Mouse (Mus musculus): ENCODE data around the gene Ly75.

Ly75 gene

GRCm38 (mm10) chr2:60322031-60322726 lies 60.9 kb downstream of the Ly75 start:
- DNase-seq, result peak; percentile 20

GRCm38 (mm10) chr2:60303796-60304195 lies 79.3 kb downstream of the Ly75 start:
- no peak for DNase-seq

GRCm38 (mm10) chr2:60299323-60299722 lies 83.8 kb downstream of the Ly75 start:
- DNase-seq, result no peak

DNA sequence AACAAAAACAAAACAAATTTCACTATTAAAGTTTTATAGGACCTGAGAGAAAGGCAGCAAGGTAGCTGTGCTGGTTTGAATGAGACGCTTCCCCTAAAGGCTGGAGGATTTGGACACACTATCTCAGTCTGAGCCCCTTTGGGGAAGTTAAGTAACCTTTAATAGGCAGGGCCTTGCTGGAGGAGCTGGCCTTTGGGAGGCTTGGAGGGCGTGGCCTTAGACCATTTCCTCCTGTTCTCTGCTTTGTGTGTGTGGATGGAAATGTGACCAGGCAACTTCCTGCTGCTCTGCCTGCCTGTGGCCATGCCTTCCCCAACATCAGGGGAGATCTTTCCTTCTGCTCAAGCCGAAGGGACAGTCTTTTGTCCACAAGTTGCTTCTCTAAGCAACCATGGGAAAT lies 84.8 kb downstream of the Ly75 start:
- DNase-seq, result no peak

DNA sequence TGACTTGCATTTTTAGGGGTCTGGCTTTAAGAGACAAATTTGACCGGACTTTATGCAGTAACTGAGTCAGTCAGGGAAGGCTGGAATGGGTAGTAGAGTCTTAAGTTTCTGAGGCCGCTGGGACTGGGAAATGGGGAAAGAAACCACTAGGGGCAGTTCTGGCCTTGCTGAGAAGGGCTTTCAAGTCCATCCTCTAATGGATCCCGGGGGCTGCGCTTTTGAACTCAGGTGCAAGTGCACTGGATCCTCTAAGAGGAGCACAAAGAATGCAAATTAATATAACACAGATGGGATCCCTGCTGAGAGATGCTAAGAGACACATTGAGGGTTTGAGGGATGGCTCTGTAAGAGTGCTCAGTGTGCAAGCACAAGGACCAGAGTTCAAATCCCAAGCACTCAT lies 91.7 kb downstream of the Ly75 start:
- DNase-seq, result no peak

GRCm38 (mm10) chr2:60289451-60289850 lies 93.7 kb downstream of the Ly75 start:
- DNase-seq, result no peak

DNA sequence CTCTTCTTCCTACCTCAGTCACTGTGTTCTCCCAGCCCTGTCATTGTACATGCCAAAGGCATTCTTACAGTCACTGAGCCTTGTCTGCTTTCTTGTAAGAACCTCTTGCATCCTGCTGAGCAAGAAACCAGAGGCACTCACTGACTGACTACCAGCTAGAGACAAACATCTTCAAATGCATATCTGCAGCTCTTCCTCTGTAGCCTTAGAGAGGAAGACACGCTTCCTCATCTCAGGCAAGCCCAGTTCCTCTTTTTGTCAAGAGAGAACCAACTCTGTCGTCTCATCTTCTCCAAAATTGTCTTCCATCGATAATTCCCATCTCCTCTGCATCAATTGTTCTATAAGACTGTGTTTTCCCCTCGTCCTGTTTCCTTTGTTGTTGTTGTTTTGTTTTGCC lies 94.5 kb downstream of the Ly75 start:
- no peak for DNase-seq

DNA sequence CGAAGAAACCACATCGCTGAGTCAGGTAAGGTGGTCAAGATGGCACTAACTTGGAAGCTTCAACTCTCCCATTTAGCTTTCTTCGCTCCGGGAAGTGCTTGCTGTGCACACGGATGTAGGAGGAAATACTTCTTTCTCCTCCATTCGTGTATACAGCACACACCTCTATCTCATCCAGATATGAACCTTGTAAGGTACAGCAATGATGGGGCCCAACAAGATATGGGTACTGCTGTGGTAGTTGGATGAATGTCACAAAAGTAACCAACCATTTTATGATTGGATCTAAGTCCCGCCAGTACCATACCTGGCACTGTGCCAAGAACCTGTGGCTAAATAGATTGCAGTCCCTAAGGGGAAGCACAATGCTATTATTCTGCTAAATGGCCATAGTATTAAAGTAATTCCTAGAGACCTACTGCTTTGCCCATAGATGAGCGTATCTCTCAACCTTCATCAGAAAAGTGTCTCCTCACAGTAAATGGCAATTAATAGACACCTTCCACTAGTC lies 97.9 kb downstream of the Ly75 start:
- DNase-seq, result no peak

GRCm38 (mm10) chr2:60284467-60284821 lies 98.7 kb downstream of the Ly75 start, which contains the start of gene Cd302:
Gene Cd302, minus strand, starts transcription at chr2:60284488.
- DNase-seq, result no peak

DNA sequence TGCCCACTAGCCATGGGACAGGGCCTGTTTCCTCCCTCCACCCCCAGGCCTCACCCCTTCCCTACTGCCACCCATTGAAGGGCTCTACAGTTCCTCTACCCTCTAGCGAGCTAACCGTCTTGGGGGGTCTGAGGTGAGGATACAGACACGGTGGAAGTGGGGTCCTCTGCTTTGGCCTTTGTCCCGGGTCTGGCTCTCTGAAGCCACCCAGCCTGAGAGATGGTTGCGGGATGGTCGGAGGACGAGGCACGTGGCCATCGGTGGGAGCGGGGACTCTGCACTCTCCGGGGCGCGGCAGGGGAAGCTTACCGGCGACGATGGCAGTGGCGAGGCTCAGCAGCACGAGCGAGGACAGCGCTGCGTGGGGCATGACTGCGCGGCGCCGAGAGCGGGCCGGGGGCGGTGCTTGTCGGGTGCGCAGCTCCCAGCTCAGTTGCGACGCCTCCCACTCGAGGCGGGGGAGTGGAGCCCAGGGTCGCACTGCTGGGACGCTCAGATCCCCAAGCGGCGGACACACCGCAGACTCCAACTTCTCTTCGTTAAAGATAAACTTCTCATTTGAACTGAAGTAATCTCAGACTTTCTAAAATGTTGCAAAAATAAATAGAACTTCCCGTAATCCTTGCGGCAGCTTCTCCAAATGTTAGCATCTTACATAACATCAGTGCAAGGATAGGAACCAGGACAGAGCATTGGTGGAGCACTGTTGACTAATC lies 99.2 kb downstream of the Ly75 start:
- peak; percentile 88 for DNase-seq

DNA sequence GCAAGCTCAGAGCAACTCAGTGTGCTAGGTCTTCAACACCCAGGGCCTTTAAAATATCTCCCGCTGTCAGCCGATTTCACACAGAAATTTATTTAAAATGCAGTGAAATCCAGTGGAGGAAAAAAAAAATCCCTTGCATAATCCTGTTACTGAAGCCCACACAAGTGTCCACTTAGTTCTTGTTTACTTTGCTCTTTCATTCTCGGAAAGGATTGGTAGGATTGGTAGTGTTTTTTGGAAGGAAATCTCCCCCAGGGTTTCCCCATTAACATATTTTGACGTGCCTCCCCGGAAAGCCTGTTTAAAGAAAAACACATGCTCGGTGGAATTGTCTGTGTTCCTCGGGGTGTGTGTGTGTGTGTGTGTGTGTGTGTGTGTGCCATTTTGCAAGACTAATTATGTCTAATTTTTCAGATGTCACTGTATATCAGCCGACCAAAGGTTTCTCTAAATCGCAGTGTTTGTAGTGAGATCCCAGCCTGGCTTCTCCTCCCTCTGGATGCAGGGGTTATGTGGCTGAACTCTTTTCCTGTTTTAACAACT lies 99.8 kb downstream of the Ly75 start:
- DNase-seq, result peak; percentile 11

DNA sequence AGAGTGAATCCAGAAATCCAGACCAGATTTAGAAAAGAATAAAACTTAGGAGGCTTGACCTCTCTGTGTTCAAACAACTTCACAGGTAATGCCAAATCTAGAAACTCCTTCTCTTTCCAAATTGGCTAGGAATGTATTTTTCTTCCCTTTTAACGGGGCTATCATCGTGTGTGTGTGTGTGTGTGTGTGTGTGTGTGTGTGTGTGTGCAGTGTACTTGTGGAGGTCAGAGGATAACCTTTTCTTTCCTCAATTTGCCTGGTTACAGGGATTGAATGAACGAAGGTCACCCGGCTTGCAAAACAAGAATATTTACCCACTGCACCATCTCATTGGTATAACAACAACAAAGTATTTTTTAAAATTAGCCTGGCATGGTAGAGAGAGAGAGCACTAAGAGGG lies 100.5 kb downstream of the Ly75 start:
- no peak for DNase-seq

DNA sequence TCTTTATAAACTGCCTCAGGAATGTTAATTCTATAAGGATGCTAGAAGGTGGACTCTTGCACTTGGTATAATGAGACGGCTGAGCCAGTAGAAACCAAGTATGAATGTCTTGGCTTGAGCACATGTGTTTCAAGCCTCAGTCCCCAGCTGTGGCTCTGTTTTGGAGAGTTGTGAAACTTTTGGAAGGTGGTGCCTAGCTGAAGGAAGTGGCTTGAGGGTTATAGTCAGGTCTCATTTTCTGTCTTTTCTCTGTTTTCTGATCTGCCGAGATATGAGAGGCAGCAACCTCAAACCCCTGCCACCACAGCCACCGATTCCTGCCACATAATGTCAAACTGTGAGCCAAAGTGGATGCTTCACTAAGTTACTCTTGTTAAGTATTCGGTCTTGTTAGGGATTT lies 104.5 kb downstream of the Ly75 start:
- no peak for DNase-seq

DNA sequence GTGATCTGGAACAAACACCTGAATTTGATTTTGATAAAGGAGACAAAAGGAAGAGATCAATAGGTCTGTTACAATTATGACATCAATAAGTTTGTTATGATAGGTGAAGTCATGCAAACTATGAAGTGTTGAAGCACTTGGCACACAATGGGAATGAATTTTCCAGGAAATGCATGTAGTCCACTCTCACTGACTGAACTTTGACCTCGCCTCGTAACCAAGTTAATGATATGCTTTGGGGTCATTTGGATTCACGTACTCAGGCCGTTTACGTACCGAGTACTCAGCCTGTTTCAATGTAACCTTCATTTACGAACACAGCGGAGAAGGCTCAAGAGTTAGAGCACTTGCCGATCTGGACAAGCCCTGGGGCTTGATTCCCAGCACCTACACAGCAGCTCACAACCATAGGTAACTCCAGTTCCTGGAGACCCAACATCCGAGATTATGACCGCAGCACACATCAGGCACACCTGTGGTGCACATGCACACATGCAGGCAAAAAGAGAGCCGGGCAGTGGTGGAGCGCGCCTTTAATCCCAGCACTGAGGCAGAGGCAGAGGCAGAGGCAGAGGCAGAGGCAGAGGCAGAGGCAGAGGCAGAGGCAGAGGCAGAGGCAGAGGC lies 113.1 kb downstream of the Ly75 start:
- no peak for DNase-seq

GRCm38 (mm10) chr2:60267567-60267966 lies 115.5 kb downstream of the Ly75 start:
- no peak for DNase-seq

- DNase-seq, result no peak
Observed at GRCm38 (mm10) chr2:60260621-60261350, 122.3 kb downstream of the Ly75 start.

- no peak for DNase-seq
Observed at GRCm38 (mm10) chr2:60259186-60259585, 123.9 kb downstream of the Ly75 start.

DNA sequence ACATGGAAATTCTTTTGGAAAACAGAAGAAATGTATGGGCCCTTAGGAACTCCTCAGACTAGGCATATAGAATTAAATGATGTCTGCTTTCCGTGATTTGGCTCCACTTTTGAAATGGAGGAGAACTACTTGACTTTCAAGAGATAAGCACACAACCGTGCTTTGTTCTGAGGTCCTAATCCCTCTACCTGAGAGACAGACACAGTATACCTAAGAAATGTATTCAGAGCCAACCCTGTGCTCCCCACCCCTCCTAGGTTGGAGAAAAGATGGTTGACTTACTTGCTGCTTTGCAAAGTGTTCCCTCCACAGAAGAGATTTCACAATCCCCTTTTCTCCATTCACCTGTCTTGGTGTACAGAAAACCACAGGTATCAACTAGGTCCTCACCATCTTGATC lies 126.4 kb downstream of the Ly75 start:
- DNase-seq, result no peak

- peak; percentile 32 for DNase-seq
Observed at GRCm38 (mm10) chr2:60253506-60253905, 129.6 kb downstream of the Ly75 start.

DNA sequence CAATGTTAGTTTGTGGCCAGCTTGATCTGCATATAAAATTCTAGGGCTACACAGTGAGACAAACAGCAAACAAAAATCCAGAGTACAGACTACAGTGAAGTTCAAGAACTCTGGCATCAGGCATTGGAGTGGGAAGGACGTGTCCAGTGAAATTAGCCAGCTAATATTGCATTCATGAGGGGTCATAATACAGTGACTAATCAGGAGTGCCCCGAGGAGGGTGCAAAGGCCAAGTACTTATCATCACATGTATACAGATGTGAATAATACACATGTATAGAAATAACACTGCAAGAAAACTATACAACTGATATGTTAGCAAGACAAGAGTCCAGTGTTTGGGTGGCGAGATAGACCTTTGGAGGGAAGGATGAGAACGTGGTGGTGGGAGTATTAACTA lies 130.3 kb downstream of the Ly75 start:
- no peak for DNase-seq
